Mouse (Mus musculus) thymus, adult 2 months (tissue): ENCODE data around the gene Chchd4.

Experiments
- CTCF ChIP-seq: fragments of 200-500 bp; IDR thresholded peaks from 2 replicates; pipeline ENCODE4 v1.5.1; 2012; ENCODE audit warnings: mild to moderate bottlenecking, control low read depth, low read length, moderate library complexity, borderline replicate concordance; ENCODE audit not compliant: control insufficient read depth, poor library complexity, insufficient read depth; ENCODE audit errors: extremely low read depth
- POLR2A ChIP-seq: fragments of 200-500 bp; IDR thresholded peaks from 2 replicates; pipeline ENCODE4 v1.6.1; 2012; ENCODE audit warnings: mild to moderate bottlenecking, low read length, control low read depth, moderate library complexity; ENCODE audit not compliant: control insufficient read depth, poor library complexity, insufficient read depth; ENCODE audit errors: extremely low read depth

DNA sequence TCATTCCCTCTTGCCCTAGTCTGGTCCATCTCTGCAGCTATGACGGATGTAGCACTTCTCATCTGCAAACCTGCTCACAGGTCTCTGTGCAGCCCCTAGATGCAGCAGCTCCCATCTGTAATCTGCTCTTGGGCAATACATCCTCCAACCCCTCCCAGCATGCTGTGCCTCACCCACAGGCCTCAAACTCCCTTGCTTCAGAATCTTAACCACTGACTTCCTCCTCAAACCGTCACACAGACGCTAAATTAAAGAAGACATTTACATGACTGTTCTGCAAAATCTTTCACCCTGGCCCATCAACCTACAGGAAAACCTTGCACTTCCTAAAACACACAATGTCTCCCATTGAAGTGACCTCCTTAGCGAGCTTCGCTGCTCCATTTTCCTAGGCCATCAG, 32.7 kb upstream of the Chchd4 start:
- TF ChIP-seq CTCF, result no peak
- TF ChIP-seq POLR2A, result 0 out of 2 replicates have a peak, but pooled peaks have one; percentile 13
